Mouse (Mus musculus) neural tube, embryonic 11.5 days (tissue): ENCODE results near the gene Zfyve1. TPM values are rescaled to one million over a fixed set of nuclear protein-coding genes. Genes with fewer than 3 reads are reported as not detected.

Experiments used
- polyA plus RNA-seq: library from polyadenylated mRNA; unstranded; fragments of >200 nt; fragmentation: Nextera tagmentation; extraction: Ambion mirVana; gene quantifications from 2 replicates; pipeline ENCODE4 v1.2.1, GENCODE M21; 2014

Zfyve1 gene
- polyA plus RNA-seq, 1 experiment from 2014 or later, result 25.2 TPM

Other genes starting within 250 kb of the Zfyve1 start
- gene Dpf3, start 109.5 kb downstream of the Zfyve1 start, polyA plus RNA-seq, result 10.8 and 11.0 TPM in 2 replicates
- gene Dcaf4, start 76.8 kb downstream of the Zfyve1 start, polyA plus RNA-seq, result 24.0 and 25.3 TPM in 2 replicates
- 249 and 251 TPM in 2 replicates for gene Rbm25, start 34.0 kb upstream of the Zfyve1 start, polyA plus RNA-seq
- 74.8 and 77.7 TPM in 2 replicates for gene Psen1, start 90.9 kb upstream of the Zfyve1 start, polyA plus RNA-seq
- gene Papln, start 166.4 kb upstream of the Zfyve1 start, polyA plus RNA-seq, result 0.07 and 0.09 TPM in 2 replicates